Mouse (Mus musculus) left cerebral cortex, adult 2 months (tissue): ENCODE results near the gene Gm37419. TPM values are rescaled to one million over a fixed set of nuclear protein-coding genes. Genes with fewer than 3 reads are reported as not detected.

Experiments
- DNase-seq, 2 experiments: peaks; one replicate each; pipeline ENCODE4 v3.0.0; 2021 to 2022; ENCODE audit warnings: low spot score in 2 of 2, mixed read lengths in 1 of 2; ENCODE audit errors: extremely low spot score in 1 of 2
- H3K27ac ChIP-seq: fragments of 200-600 bp; 2 replicates; pipeline ENCODE4 v1.8.1; 2022
- H3K4me3 ChIP-seq: fragments of 200-600 bp; 2 replicates; pipeline ENCODE4 v1.8.1; 2022
- CTCF ChIP-seq: fragments of 200-600 bp; IDR thresholded peaks from 2 replicates; pipeline ENCODE4 v1.8.1; 2022; ENCODE audit warnings: antibody characterized with exemption, mild to moderate bottlenecking, moderate library complexity
- intact Hi-C: fragments of 180-260 bp; cut with DNase I; formaldehyde crosslinking; loops from one replicate; pipeline ENCODE4 v1.15.1; 2025
- long read RNA-seq, 2 experiments: library from polyadenylated mRNA; stranded (forward); transcript quantifications; one replicate each; pipeline ENCODE4 v2.0.0; 2021; ENCODE audit warnings: borderline mapping rate in 2 of 2
- total RNA-seq, 2 experiments: library from RNA; stranded (reverse); gene quantifications; 2 replicates each; pipeline ENCODE4 v1.2.3; 2021

Gm37419 gene
- total RNA-seq: not detected
- long read RNA-seq, experiment 1: 0 reads
- long read RNA-seq, experiment 2: 0 reads

DNA sequence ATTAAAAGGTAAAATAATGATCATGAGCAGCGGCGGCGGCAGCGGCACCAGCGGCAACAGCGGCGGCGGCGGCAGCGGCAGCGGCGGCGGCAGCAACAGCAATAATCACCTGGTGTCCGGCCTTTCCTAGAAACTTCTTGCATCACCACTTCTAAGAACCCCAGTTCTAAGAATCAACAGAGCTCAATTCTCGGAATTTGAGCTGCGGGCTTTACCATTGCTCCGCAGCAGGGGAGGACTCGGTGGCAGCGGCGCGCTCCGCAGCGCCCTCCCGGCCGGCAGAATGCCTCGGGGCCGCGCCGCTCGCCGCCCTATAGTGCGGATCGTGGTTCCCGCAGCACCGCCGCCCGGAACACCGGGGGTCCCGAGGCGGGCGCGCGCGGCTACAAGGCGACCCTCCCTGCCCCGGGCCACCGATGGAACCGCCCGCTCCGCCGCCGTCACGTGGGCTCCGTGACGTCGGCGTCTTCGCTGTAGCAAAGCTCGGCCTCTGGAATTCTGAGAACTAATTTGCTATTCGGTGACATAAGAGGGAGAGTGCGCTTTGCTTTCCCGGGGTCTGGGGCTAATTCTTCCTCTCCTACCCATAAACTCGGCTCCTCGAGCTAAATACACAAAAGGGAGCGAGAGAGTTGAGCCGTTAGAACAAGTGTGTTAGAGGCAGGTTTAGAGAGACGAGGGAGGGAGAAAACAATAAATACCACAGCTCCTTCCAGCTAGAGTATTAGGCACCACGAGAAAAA, at the start of gene Gm37419, which contains the start of gene Bcl6:
Gm37419 (plus strand) TSS at position 17 of the 743 bp plus-strand sequence.
Bcl6 (minus strand) TSS at position 387 of the 743 bp plus-strand sequence.
- intact Hi-C loops: loop anchor here (1.0 to 5.0 kb wide), 7 partner anchors 294 to 1071 kb away; partner anchors contain the start of gene Lpp
- TF ChIP-seq CTCF: no peak; the same call in 1 of the 2 replicates
- H3K27ac ChIP-seq: peak within 1 kb of the TSS; percentile 100
- peak within 1 kb of the TSS; percentile 78 for H3K4me3 ChIP-seq
- DNase-seq: peak; percentile 82 to 84

DNA sequence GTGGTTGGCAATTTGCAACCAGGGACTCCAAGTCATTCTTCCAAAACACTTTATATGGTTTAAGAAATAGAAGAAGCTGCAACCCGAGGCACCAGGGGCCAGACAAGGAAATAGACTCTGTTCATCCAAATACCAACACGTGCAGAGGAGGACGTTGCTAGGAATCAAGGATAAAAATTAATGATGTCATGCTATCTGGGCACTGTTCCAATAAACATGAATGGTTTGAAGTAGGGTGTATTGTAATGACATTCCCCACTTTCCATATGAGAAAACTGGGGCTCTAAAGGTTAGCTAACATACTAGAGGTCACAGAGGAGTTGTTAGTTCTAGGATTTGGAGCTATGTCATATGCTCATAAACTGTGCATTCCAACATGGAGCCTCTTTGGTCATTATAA, 43.5 kb upstream of the Gm37419 start:
- no peak for TF ChIP-seq CTCF
- intact Hi-C loops: no loop called here
- Histone ChIP-seq H3K4me3 (no peak overlapping the region), H3K27ac (no peak overlapping the region)
- no peak for DNase-seq

DNA sequence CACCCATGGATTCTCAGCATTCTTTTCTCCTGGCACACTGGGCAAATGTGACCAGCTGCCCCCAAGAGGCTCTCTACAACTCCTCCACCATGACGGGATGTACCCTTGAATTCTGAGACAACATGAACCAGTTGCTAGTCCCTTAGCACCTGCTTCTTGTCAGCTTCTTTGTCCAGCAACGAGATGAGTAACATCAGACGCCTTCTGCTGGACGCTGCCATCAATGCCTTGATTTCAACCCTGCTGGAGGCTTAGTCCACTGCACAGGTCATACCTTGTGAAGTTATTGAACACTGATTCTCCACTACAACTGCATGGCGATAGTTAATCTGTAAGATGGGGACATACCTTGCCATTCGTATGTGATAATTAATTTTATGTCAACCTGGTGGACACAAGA, 40.6 kb upstream of the Gm37419 start:
- intact Hi-C loops: no loop called here
- peak; percentile 11 for TF ChIP-seq CTCF
- Histone ChIP-seq H3K4me3 (no peak overlapping the region), H3K27ac (no peak overlapping the region)
- DNase-seq: no peak

DNA sequence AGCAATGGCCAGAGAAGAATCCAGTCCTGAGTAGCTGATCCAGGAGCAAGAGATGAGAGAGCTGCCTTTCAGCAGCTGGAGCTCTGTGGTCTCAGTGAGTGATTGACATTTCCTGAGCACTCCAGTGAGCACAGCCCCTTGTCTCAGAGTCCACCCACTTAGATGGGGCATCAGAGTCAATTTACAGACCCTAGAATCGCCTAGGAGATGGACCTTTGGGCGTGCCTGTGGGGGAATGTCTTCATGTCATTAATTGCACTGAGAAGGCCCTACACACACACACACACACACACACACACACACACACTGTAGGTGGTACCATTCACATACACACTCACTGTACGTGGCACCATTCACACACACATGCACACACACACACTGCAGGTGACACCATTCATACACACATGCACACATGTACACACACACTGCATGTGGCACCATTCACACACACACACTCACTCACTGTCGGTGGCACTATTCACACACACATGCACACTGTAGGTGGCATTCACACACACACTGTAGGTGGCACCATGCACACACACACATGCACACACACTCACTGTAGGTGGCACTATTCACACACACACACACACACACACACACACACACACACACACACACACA, 36.1 kb upstream of the Gm37419 start:
- intact Hi-C loops: loop anchor here (2.0 to 5.0 kb wide), 3 partner anchors 401 to 865 kb away; no protein-coding TSS in a partner anchor
- Histone ChIP-seq H3K27ac (no peak overlapping the region), H3K4me3 (no peak overlapping the region)
- no peak for DNase-seq
- no peak for TF ChIP-seq CTCF

DNA sequence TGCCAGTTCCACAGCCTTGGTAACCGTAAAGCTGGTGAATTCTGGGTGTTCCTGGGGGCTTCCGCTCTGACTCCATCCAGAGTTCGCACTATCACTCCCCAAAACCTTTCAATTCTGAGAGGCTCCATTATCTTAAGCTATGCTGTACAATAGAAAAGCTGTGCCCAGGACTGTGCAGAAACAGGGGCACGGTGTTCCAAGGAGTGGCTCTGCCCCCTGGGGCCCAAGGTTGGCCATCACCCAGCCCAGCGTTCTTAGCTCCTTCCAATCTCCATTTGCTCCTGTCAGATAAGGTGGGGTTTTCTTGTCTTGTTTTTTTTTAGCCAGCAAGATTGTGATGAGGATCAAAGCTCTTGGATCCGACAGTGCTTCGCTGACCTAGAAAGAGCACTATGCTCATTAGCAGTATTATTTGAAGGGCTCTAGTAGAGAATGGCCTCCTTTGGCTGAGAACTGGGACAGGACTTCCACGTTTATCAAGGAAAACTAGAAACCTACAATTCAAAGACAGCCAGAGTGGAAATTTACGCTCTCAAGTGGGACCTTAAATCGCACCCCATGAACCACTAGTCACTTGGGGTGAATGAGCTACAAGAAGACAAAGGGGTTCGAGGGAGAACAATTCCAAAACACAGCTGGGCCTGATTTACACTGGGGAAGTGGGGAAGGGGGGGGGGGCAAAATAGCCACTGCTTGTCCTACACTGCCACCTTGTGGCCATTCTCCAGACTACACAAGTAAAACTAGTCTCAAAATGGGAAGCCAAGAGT, 34.9 kb upstream of the Gm37419 start:
- DNase-seq: peak in 1 of 2 experiments; percentile 56
- intact Hi-C loops: loop anchor here (1.0 to 5.0 kb wide), 5 partner anchors 55 to 866 kb away; no protein-coding TSS in a partner anchor
- peak; percentile 74 for TF ChIP-seq CTCF
- H3K4me3 ChIP-seq: no peak overlapping the region
- peak overlapping the region; percentile 57 for H3K27ac ChIP-seq

DNA sequence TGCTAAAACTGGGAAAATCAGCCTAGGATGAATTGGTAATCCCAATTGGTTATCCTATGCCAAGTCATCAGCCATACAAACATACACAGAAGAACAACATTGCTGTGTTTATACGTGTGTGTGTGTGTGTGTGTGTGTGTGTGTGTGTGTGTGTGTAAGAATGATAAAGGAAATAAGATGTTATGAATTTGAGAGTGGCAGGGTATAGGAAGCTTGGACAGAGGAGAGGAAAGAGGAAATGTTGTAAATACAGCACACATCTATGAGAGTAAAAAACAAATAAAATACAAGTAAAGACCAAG, 34.4 kb upstream of the Gm37419 start:
- H3K4me3 ChIP-seq: no peak overlapping the region
- intact Hi-C loops: loop anchor here (1.0 to 5.0 kb wide), 5 partner anchors 56 to 867 kb away; no protein-coding TSS in a partner anchor
- H3K27ac ChIP-seq: no peak overlapping the region
- TF ChIP-seq CTCF: no peak
- DNase-seq: no peak

DNA sequence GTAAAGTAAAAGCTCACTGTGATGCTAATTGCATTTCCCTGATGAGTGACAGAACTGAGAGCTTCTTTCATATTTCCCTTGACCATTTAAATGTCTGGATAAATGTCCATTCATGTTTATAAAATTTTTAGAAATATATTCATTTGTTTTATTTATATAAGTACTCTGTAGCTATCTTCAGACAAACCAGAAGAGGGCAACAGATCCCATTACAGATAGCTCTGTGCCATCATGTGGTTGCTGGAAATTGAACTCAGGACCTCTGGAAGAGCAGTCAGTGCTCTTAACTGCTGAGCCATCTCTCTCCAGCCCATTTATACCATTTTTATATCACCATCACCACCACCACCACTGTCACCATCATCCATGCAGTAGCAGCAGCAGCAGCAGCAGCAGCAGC, 29.3 kb upstream of the Gm37419 start:
- no peak; the same call in 1 of the 2 replicates for TF ChIP-seq CTCF
- no peak for DNase-seq
- no peak overlapping the region for H3K27ac ChIP-seq
- H3K4me3 ChIP-seq: no peak overlapping the region
- intact Hi-C loops: no loop called here

DNA sequence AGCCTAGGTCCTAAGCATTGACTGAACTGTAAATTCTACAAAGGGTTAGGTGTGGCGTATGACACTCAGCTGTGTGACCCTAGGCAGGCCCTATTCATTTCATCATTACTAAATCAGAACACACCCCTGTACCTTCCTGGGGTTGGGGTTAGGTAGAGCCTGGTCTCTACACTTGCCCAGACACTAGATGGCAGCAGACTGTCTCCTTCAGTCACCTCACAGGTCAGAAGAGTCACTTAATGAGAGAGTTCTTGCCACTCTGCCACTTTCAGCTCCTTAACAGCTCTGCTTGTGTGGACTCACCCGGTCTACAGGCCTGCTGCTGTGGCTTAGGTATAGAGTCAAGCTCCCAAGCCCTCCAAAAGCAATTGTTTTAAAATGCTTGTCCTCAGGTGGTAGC, 25.9 kb upstream of the Gm37419 start:
- no peak for DNase-seq
- no peak overlapping the region for H3K27ac ChIP-seq
- intact Hi-C loops: no loop called here
- TF ChIP-seq CTCF: peak; percentile 52
- no peak overlapping the region for H3K4me3 ChIP-seq

DNA sequence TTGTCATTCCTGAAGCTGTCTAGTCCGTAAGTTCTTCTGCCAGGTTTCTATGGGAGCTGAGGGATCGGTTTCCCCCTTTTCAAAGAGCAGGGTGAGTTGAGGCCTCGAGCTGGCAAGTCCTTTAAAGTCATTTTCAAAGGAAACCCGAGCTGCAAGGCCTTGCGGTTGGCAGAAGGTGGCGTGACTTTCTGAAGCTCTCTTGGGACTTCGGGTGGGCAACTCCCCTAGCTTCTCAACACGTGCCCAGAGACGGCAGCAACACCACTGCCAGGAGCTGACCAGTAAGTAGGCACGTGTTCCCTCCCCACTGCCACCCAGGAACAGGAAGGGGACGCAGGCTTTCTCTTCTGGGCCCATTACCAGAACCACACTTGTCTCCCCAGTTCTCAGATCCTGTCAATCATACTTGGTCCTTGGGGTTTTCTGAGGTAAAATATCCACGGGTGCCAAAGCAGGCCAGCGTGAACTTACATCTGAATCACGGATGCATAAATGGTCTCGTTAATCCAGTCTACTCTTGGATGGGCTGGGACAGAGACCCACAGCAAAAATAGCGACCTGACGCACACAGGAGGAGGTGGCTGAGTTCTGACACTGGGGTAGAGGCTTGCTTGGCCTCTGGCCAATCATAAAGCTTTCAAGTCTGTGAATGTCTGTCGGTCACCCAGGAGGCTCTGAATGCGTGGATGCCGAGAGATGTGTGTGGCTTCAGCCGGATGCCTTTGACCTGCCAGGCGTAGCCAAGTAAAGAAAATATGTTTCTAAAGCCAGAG, 24.2 kb upstream of the Gm37419 start:
- no peak for TF ChIP-seq CTCF
- no peak overlapping the region for H3K4me3 ChIP-seq
- DNase-seq: peak in 1 of 2 experiments; percentile 10
- no peak overlapping the region for H3K27ac ChIP-seq
- intact Hi-C loops: no loop called here

DNA sequence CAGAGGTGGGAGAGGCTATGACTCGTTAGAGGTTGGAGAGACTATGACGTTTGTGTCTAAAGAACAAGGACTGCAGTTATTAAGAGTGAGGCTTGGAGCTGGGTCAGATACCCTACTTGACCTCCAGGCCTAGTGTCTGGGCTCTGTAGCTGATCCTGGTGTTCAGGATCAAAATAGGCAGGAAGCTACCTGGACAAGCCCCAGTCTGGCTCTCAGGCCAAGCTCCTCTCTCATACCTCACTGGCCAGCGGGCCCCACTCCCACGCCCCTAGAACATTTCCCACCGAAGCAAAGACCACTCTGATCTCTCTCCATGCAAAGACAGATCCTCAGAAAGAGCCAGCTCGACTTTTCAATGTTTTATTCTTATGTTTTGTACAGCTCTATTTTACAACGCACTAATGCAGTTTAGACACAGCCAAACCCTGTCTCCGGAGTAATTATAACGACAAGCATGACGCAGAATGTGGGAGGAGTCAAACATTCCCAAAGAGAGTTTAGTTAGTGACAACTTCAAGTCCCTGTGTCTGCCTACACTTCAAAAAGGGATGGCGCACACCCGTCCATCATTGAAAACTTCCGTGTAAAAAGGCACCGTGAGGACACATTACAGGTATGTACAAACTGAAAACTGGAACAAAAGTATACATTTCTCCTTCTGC, 23.4 kb upstream of the Gm37419 start:
- intact Hi-C loops: no loop called here
- TF ChIP-seq CTCF: no peak
- peak in 1 of 2 experiments; percentile 8 for DNase-seq
- no peak overlapping the region for H3K4me3 ChIP-seq
- no peak overlapping the region for H3K27ac ChIP-seq

DNA sequence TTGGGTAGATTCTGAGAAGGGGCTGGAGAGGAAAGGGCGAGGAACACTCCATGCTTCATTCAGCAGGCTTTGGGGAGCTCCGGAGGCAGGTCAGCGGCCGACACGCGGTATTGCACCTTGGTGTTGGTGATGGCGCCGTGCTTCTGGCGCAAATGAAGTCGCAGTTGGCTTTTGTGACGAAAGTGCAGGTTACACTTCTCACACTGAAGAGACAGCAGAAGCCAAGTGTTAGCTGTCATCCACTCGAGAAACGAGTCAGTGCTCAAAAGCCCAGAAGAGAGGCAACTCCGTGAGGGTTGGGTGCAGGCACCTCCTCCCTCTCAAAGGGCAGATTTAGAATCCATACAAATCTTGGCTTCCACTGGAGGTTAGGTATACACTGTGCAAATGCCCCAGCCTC, 22.2 kb upstream of the Gm37419 start:
- intact Hi-C loops: no loop called here
- no peak for TF ChIP-seq CTCF
- no peak overlapping the region for H3K4me3 ChIP-seq

More for the DNA sequence above, 22.2 kb upstream of the Gm37419 start:
- peak in 1 of 2 experiments; percentile 12 for DNase-seq
- H3K27ac ChIP-seq: no peak overlapping the region
